11 mouse cellular contexts compared by ENCODE assay signal in the genomic region with DNA sequence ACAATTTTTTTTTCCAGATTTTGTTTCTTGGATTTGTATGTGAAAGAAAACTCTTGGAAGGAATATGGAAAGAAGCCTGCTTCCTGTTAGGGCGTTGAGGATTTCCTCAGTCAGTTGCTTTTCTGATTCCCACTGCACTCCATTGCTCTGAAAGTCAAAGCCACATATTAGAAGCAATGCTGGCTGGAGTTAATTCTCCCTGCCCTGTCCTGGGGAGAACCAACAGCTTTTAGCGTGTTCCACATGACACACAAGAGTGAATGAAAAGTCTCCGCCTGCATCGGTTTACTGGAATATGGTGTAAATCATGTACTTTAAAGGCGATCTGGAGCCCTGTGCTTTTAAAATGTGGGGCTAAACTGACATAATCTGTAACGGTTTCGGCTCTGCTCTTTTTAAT.
DNase-seq lines count a peak whose midpoint lies in the region; ATAC-seq lines count a peak whose summit lies in the region.
"Had no signal": no experiment of that assay in that cellular context is flagged by ENCODE, and none has a peak within 500 bp of the region (broad histone marks: within the 10 kb centered on the region; RNA-seq: fewer than 3 reads in every experiment).

No protein-coding gene starts in this region.

- H3K4me3 ChIP-seq in intestine, embryonic 14.5 days (ENCODE audit: low read depth, low read length): no peak overlapping the region
- no peak overlapping the region for H3K4me3 ChIP-seq in intestine, embryonic 16.5 days (ENCODE audit: low read length)
- no peak overlapping the region for H3K4me3 ChIP-seq in forebrain, embryonic 10.5 days
- no peak overlapping the region for H3K4me3 ChIP-seq in limb, embryonic 10.5 days
- no peak overlapping the region for H3K4me3 ChIP-seq in neural tube, embryonic 14.5 days (ENCODE audit: low read depth, low read length)
- H3K4me3 ChIP-seq: myocyte had no signal

- no peak for ATAC-seq in intestine, embryonic 14.5 days (replicated peaks; ENCODE audit: low FRiP score, low TSS enrichment, low read depth)
- ATAC-seq in intestine, embryonic 16.5 days: no peak
- ATAC-seq in neural tube, embryonic 14.5 days (ENCODE audit: low read depth): peak; percentile 38; the same call in 1 of the 2 replicates

- 47% methylated on average over 7 of the region's 7 CpGs for WGBS in intestine, embryonic 14.5 days
- WGBS in intestine, embryonic 16.5 days: 55% methylated on average over 7 of the region's 7 CpGs
- WGBS in forebrain, embryonic 10.5 days: 45% methylated on average over 7 of the region's 7 CpGs
- WGBS in limb, embryonic 10.5 days: 37% methylated on average over 7 of the region's 7 CpGs
- 15% methylated on average over 7 of the region's 7 CpGs for WGBS in neural tube, embryonic 14.5 days

- H3K36me3 ChIP-seq in intestine, embryonic 14.5 days (ENCODE audit: control insufficient read depth, insufficient read depth, low read length): no peaks in the 10 kb centered on the region
- H3K36me3 ChIP-seq in intestine, embryonic 16.5 days (ENCODE audit: control insufficient read depth, insufficient read depth, low read length): no peaks in the 10 kb centered on the region
- H3K36me3 ChIP-seq in forebrain, embryonic 10.5 days (replicated peaks): no peaks in the 10 kb centered on the region
- H3K36me3 ChIP-seq in limb, embryonic 10.5 days: no peaks in the 10 kb centered on the region
- no peaks in the 10 kb centered on the region for H3K36me3 ChIP-seq in neural tube, embryonic 14.5 days (ENCODE audit: control insufficient read depth, insufficient read depth, low read length)

- no peak for DNase-seq in intestine, embryonic 14.5 days (ENCODE audit: low spot score)
- DNase-seq in forebrain, embryonic 10.5 days (ENCODE audit: extremely low spot score, low spot score): no peak
- no peak for DNase-seq in limb, embryonic 10.5 days (ENCODE audit: low spot score)
- no peak for DNase-seq in cerebellum, adult 18-20 months
- DNase-seq in cerebellum, adult 9-11 months: no peak
- no peak for DNase-seq in adrenal gland, postnatal 36 days
- DNase-seq: lung, adult 18-20 months; spleen, adult 18-20 months had no signal

- peak overlapping the region; percentile 45; the same call in 1 of the 2 replicates for H3K27ac ChIP-seq in intestine, embryonic 14.5 days (ENCODE audit: low read depth)
- H3K27ac ChIP-seq in intestine, embryonic 16.5 days (ENCODE audit: low read length): no peak overlapping the region
- H3K27ac ChIP-seq in forebrain, embryonic 10.5 days: peak overlapping the region; percentile 74
- H3K27ac ChIP-seq in limb, embryonic 10.5 days: peak overlapping the region; percentile 86
- H3K27ac ChIP-seq in neural tube, embryonic 14.5 days (ENCODE audit: low read depth, low read length): peak overlapping the region; percentile 45; the same call in 1 of the 2 replicates

- peaks cover 8% of the 10 kb centered on the region; the same call in 1 of the 2 replicates for H3K4me1 ChIP-seq in intestine, embryonic 14.5 days (replicated peaks; ENCODE audit: control insufficient read depth, insufficient read depth, low read length)
- H3K4me1 ChIP-seq in intestine, embryonic 16.5 days (ENCODE audit: control insufficient read depth, insufficient read depth, low read length): no peaks in the 10 kb centered on the region
- H3K4me1 ChIP-seq in forebrain, embryonic 10.5 days: peaks cover 25% of the 10 kb centered on the region
- H3K4me1 ChIP-seq in limb, embryonic 10.5 days: peaks cover 37% of the 10 kb centered on the region
- H3K4me1 ChIP-seq in neural tube, embryonic 14.5 days (ENCODE audit: control insufficient read depth, insufficient read depth, low read length): peaks cover 3% of the 10 kb centered on the region; the same call in 1 of the 2 replicates

- no peak overlapping the region for H3K9ac ChIP-seq in intestine, embryonic 14.5 days (ENCODE audit: low read length)
- no peak overlapping the region for H3K9ac ChIP-seq in intestine, embryonic 16.5 days (ENCODE audit: low read depth, low read length)
- no peak overlapping the region for H3K9ac ChIP-seq in neural tube, embryonic 14.5 days (replicated peaks; ENCODE audit: low read depth, low read length)

- H3K27me3 ChIP-seq in intestine, embryonic 14.5 days (replicated peaks; ENCODE audit: control insufficient read depth, insufficient read depth, low read length): no peaks in the 10 kb centered on the region
- no peaks in the 10 kb centered on the region for H3K27me3 ChIP-seq in intestine, embryonic 16.5 days (replicated peaks; ENCODE audit: control insufficient read depth, insufficient read depth, low read length)
- H3K27me3 ChIP-seq in forebrain, embryonic 10.5 days (ENCODE audit: poor library complexity, severe bottlenecking): no peaks in the 10 kb centered on the region
- no peaks in the 10 kb centered on the region for H3K27me3 ChIP-seq in limb, embryonic 10.5 days (ENCODE audit: low read depth, poor library complexity, severe bottlenecking)
- no peaks in the 10 kb centered on the region for H3K27me3 ChIP-seq in neural tube, embryonic 14.5 days (ENCODE audit: control insufficient read depth, insufficient read depth, low read length)

- H3K9me3 ChIP-seq in intestine, embryonic 14.5 days (ENCODE audit: control insufficient read depth, low read length): no peaks in the 10 kb centered on the region
- H3K9me3 ChIP-seq in intestine, embryonic 16.5 days (ENCODE audit: control insufficient read depth, low read length): no peaks in the 10 kb centered on the region
- H3K9me3 ChIP-seq in forebrain, embryonic 10.5 days: no peaks in the 10 kb centered on the region
- no peaks in the 10 kb centered on the region for H3K9me3 ChIP-seq in limb, embryonic 10.5 days (replicated peaks)
- H3K9me3 ChIP-seq in neural tube, embryonic 14.5 days (ENCODE audit: control insufficient read depth, low read length): no peaks in the 10 kb centered on the region

- no peak overlapping the region for H3K4me2 ChIP-seq in intestine, embryonic 14.5 days (ENCODE audit: low read length)
- no peak overlapping the region for H3K4me2 ChIP-seq in intestine, embryonic 16.5 days (ENCODE audit: low read depth, low read length)
- H3K4me2 ChIP-seq in neural tube, embryonic 14.5 days (ENCODE audit: low read depth, low read length): no peak overlapping the region
